Mouse (Mus musculus) brown adipose tissue, adult 24 weeks (tissue): ENCODE measurements around the gene BC048671. TPM values are rescaled to one million over a fixed set of nuclear protein-coding genes. Genes with fewer than 3 reads are reported as not detected.

Experiments used
- H3K27ac ChIP-seq: fragments of 200-500 bp; replicated peaks from 2 replicates; pipeline ENCODE4 v1.5.1; 2012; ENCODE audit warnings: low read depth, mild to moderate bottlenecking, low read length
- H3K4me1 ChIP-seq: fragments of 200-500 bp; 2 replicates; pipeline ENCODE4 v1.6.1; 2012; ENCODE audit warnings: low read length, mixed read lengths; ENCODE audit not compliant: control insufficient read depth, insufficient read depth, insufficient read length
- H3K4me3 ChIP-seq: fragments of 200-500 bp; 2 replicates; pipeline ENCODE4 v1.5.1; 2012; ENCODE audit warnings: low read depth, mild to moderate bottlenecking, low read length, moderate library complexity; ENCODE audit not compliant: insufficient read depth
- polyA plus RNA-seq: library from polyadenylated mRNA; stranded (reverse); fragments of >200 nt; gene quantifications from 2 replicates; pipeline ENCODE4 v1.2.4, GENCODE M21; 2012; ENCODE audit not compliant: missing spikeins, insufficient read depth, insufficient read length

Gene BC048671
- not detected in 2 replicates for polyA plus RNA-seq

DNA sequence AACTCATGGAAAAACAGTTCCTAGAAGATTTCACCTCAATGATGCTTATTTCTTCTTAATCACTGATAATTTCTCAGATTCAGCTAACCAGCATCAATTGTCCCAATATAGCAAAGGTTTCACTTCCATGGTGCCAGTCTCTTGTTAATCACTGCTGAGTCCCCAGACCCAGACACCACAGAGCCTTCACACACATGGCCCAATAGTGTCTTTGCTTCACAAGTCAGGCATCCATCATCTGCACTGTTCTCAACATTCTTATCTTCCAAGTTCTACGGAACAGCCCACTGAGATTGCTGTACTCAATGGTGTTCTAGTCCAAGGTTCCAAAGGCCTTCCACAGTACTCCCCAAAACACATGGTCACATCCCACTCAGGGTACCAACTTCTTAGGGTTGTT, at the start of gene BC048671:
Gene BC048671, plus strand, starts transcription at position 301 of the 400 bp plus-strand sequence.
- Histone ChIP-seq H3K4me1 (no peaks in the 10 kb centered on the region), H3K27ac (no peak within 1 kb of the TSS), H3K4me3 (no peak within 1 kb of the TSS)

DNA sequence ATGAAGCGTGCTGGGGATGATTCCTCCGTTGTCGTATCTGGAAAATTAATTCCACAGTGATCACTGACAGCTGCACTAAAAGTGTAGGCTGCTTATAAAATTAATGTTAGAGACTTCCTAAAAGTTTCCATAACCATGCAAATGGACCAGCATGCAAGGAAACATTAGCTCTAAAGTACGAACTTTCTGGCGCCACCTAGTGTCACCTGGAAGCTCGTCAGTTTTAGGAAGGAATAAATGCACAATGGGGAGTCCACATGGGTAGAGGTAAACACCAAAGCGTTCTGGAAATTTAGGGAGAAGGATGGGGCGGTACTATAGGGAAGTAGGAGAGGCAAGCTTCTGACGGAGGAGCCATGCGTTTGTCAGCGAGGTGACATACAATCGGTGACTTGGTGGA, 12.8 kb upstream of the BC048671 start:
- no peak overlapping the region for H3K4me3 ChIP-seq
- no peaks in the 10 kb centered on the region for H3K4me1 ChIP-seq
- H3K27ac ChIP-seq, result no peak overlapping the region

DNA sequence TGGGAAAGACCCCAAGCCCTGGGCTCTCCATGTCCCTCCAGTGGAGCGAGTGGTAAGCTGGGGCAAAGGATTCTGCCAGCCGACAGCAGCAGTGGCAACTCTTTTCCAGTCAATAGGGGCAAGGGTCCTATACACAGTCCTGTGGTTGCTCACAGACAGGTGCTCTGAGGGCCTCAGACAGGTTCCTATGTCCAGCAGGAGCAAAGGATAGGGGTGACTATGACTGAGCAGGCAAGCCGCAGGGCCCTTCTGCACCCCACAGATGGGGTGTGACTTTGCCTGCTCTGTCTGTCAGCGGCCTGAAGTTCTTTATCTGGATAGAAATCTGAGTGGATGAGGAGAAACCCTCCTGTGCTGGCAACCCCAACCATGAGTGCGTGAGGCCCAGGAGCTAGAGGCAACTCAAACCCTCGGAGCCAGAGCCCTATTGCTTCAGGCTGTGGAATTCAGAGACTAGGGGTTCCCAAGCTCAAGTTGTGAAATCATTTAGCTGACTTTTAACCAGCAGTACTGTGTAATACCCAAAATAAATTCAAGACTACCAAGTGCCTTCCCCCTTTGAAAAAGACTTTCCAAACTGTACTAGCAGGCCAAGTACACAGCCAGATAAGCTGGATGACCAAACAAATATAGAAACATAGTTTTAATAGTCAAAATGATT, 5.4 kb downstream of the BC048671 start:
- no peaks in the 10 kb centered on the region for H3K4me1 ChIP-seq
- no peak overlapping the region for H3K4me3 ChIP-seq
- H3K27ac ChIP-seq, result no peak overlapping the region

- Histone ChIP-seq H3K4me3 (no peak overlapping the region), H3K27ac (no peak overlapping the region), H3K4me1 (no peaks in the 10 kb centered on the region)
Observed at GRCm38 (mm10) chr6:90308839-90309778, 8.1 kb downstream of the BC048671 start.

- H3K4me1 ChIP-seq, result no peaks in the 10 kb centered on the region
- no peak overlapping the region for H3K27ac ChIP-seq
- H3K4me3 ChIP-seq, result no peak overlapping the region
Observed at GRCm38 (mm10) chr6:90315961-90316360, 14.9 kb downstream of the BC048671 start.

GRCm38 (mm10) chr6:90317510-90318258, 16.7 kb downstream of the BC048671 start:
- Histone ChIP-seq H3K4me3 (no peak overlapping the region), H3K27ac (no peak overlapping the region), H3K4me1 (no peaks in the 10 kb centered on the region)

DNA sequence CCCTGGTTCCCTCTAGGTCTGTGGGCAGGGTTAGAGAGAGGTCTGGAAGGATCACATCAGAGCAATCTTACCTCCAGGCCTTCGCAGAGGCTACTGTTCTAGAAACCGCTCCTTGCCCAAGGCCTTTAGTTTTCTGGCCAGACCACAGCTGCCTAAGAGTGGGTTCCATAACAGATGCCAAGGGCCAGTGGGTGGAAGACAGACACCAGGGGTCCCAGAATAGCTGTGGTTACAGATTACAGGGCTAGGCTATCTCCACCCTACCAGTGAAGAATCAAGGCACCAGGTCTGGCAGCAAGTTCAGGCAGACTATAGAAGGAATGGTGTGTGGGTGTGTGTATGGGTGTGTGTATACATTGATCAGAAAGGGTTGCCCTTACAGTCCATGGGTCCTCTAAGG, 18.0 kb downstream of the BC048671 start:
- no peaks in the 10 kb centered on the region for H3K4me1 ChIP-seq
- no peak overlapping the region for H3K27ac ChIP-seq

DNA sequence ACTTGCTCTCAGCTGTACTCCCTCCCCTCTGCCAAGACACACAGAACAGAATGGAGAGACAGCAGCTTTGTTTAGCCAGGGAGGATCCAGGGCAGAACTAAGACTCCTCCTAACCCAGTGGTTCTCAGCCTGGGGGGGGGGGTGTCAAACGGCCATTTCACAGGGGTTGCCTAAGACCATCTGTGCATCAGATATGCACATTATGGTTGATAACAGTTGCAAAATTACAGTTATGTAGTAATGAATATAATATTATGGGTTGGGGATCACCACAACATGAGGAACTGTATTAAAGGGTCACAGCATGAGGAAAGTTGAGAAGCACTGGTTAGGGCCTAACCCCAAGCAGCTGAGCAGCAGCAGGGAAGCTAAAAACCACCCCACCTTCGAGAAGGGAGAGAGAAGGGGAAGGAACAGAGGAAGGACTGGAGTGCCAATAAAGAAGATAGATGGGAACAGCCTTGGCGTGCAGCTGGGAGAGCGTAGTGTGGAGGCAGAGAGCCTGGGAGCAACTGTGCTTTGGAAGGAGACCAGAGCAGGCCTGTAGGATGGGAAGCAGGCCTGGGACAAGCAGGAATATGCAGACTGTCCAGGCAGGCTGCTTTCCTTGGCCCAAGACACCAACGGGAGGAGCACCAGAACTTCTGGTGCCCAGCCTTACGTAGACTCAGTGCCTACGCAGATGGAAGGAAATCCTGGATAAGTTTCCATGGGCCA, 18.6 kb downstream of the BC048671 start:
- no peak overlapping the region for H3K27ac ChIP-seq
- H3K4me1 ChIP-seq, result no peaks in the 10 kb centered on the region
- H3K4me3 ChIP-seq, result no peak overlapping the region

More for the DNA sequence above, 18.0 kb downstream of the BC048671 start:
- H3K4me3 ChIP-seq, result no peak overlapping the region

DNA sequence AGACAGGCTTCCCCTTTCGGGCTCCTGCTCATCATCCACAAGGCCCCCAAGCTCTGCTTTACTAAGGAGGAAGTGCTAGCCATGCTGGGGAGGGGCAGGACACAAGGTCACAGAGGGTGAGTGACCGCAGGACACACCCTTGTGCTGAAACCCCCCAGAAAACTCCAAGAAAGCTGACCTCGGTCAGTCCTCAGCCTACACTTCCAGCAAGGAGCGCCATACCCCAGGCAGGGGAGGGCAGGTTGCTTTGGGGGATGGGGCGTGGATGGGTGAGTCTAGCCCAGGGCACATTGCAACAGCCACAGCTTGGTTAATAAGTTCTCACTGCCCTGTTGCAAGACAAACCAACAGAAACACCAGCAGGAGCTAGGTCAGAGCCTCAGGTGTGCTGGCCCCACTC, 19.4 kb downstream of the BC048671 start:
- H3K4me3 ChIP-seq, result no peak overlapping the region

DNA sequence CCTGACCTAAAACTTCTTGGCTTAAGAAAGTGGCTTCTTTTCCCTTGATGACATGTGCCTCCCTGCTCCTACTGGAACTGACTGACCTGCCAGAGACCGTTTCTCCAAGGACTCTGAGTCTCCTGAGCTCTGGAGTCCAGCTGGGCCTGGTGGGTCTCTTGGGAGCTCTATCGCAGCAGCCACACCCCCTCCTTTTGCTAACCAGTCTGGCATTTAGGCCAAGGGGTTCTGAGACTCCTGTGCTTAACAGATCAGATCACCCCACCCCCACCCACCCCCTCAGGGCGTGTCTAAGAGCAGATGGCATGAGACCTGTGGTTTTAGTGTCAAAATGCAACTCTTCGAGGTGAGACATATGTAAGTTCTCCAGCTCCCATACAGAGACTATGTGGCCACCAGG, 20.8 kb downstream of the BC048671 start:
- H3K4me3 ChIP-seq, result no peak overlapping the region
- H3K4me1 ChIP-seq, result no peaks in the 10 kb centered on the region
- H3K27ac ChIP-seq, result no peak overlapping the region

More for the DNA sequence above, 19.4 kb downstream of the BC048671 start:
- Histone ChIP-seq H3K4me1 (no peaks in the 10 kb centered on the region), H3K27ac (no peak overlapping the region)

- H3K4me3 ChIP-seq, result no peak overlapping the region
- no peak overlapping the region for H3K27ac ChIP-seq
- no peaks in the 10 kb centered on the region for H3K4me1 ChIP-seq
Observed at GRCm38 (mm10) chr6:90324026-90324425, 23.0 kb downstream of the BC048671 start.

DNA sequence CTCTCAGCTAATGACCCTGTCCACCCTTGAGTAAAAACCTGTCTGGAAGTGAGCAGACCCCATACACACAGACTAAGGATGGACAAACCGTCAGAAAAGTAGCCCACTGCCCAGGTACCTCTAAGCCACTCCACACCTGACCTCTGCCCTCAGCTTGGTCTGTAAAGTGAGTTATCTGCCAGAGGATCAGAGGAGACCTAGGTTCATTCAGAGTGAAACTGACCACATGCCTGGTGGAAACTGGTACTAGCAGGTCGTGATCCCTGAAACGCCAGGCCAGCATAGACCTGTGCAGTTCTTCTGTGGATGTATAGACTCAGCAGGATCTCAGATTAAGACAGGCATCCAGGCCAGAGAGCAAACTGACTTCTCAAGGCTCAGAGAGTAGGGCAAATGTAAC, 23.4 kb downstream of the BC048671 start:
- no peak overlapping the region for H3K4me3 ChIP-seq

DNA sequence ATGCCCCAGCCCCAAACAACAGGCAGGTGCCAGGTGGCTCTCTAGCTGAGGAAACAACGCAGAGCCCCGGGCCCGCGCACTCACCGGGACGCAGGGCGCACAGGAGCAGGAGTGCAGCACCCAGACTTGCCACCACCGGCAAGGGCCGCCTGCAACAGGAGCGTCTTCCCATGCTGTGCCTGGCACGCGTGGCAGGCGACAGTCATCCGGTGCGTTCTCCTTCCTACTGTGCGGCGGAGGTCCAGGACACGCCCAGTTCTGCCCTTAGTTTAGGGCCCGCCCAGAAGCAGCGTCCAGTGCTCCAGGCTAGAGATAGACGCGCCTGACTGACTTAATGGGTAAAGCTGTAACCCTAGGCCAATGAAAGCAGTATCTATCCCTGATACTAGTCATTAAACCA, 24.0 kb downstream of the BC048671 start, which contains the start of gene Chst13:
Gene Chst13, minus strand, starts transcription at position 195 of the 400 bp plus-strand sequence.
- Histone ChIP-seq H3K4me1 (no peaks in the 10 kb centered on the region), H3K4me3 (no peak within 1 kb of the TSS), H3K27ac (no peak within 1 kb of the TSS)

More for the DNA sequence above, 23.4 kb downstream of the BC048671 start:
- Histone ChIP-seq H3K4me1 (no peaks in the 10 kb centered on the region), H3K27ac (no peak overlapping the region)

- Histone ChIP-seq H3K4me3 (no peak overlapping the region), H3K4me1 (no peaks in the 10 kb centered on the region), H3K27ac (no peak overlapping the region)
Observed at GRCm38 (mm10) chr6:90327670-90328069, 26.7 kb downstream of the BC048671 start.
